Mouse (Mus musculus): ENCODE measurements around the gene Gm17334. TPM values are rescaled to one million over a fixed set of nuclear protein-coding genes. Genes with fewer than 3 reads are reported as not detected.
A peak's percentile ranks its signal among the peaks of the same experiment; 100 is the strongest.

Gene Gm17334
- total RNA-seq, 1 experiment: 0.22 TPM

DNA sequence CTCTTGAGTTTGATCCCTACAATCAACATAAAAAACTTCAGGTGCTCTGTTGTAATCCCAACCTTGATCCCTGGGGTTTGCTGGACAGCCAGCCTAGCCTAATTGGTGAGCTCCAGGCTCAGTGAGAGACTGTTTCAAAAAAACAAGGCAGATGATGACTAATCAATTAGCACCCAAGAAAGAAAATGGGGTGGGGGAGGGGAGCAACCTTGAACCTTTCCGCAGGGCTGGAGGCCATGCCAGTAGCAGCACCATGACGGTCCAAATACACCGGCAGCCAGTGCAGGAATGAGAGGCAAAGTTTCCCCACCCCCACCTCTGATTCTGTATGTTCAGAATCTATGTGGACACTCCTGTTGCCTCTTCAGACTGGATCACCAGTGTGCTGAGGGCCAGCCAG, 16.3 kb upstream of the Gm17334 start:
- no peaks in the 10 kb centered on the region for H3K9me3 ChIP-seq (ENCODE audit: control insufficient read depth, insufficient read depth, low read depth, low read length)
- no peak for DNase-seq (ENCODE audit: low read depth, low spot score)
- H3K36me3 ChIP-seq (ENCODE audit: control insufficient read depth, insufficient read depth, low read length, poor library complexity, severe bottlenecking): no peaks in the 10 kb centered on the region
- 0 out of 2 replicates have a peak overlapping the region, but pooled peaks have one; percentile 40 for H3K27ac ChIP-seq (ENCODE audit: insufficient read depth, low read depth, low read length, poor library complexity, severe bottlenecking)
- in situ Hi-C loops (cut with MboI; ENCODE audit: low sequenced_read_pairs in 2 of 2, unreplicated experiment in 2 of 2): no loop called here
- no peak overlapping the region for H3K9ac ChIP-seq (ENCODE audit: insufficient read depth, low read depth, low read length, poor library complexity, severe bottlenecking)
- peaks cover 4 to 30% of the 10 kb centered on the region in 2 experiments; a peak in 2 of 4 replicates for H3K4me1 ChIP-seq (ENCODE audit: control insufficient read depth in 2 of 2, insufficient read depth in 2 of 2, low read length in 2 of 2, poor library complexity in 1 of 2)
- TF ChIP-seq MAFK (IDR thresholded peaks at IDR 0.05; ENCODE audit: insufficient read depth, low read depth, low read length): 0 out of 2 replicates have a peak, but pooled peaks have one; percentile 22
- TF ChIP-seq ZC3H11A (IDR thresholded peaks at IDR 0.05; ENCODE audit: borderline replicate concordance, low read depth, low read length): no peak
- no peak for TF ChIP-seq HCFC1 (IDR thresholded peaks at IDR 0.05; ENCODE audit: borderline replicate concordance, insufficient read depth, low read length)
- TF ChIP-seq ZNF384 (IDR thresholded peaks at IDR 0.05; ENCODE audit: low read depth, low read length): no peak
- TF ChIP-seq CHD2 (IDR thresholded peaks at IDR 0.05; ENCODE audit: low read depth, low read length): no peak
- no peak overlapping the region for H3K4me3 ChIP-seq (ENCODE audit: insufficient read depth in 1 of 2, low read depth in 1 of 2, low read length in 2 of 2, poor library complexity in 1 of 2, severe bottlenecking in 1 of 2)

DNA sequence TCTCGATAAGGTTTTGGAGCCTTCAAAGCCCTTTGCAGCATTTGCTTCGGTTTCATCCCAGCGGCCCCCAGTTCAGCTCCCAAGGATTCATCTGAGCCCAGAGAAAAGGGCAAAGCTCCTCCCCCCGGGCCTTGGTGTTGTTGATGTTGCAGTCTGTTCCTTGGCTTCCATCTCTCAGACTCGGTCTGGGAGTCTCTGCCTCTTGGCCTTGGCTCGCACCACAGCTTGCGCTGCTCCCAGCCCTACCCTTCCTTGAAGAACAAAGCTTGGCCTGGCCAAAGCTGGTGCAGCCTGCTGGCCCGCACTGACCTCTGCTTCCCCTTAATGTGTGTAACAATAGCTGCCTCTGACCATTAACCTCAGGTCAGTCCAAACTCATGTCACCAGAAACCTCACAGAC, 15.2 kb upstream of the Gm17334 start:
- H3K27ac ChIP-seq (ENCODE audit: insufficient read depth, low read depth, low read length, poor library complexity, severe bottlenecking): peak overlapping the region; percentile 9
- no peak overlapping the region for H3K4me3 ChIP-seq (ENCODE audit: insufficient read depth in 1 of 2, low read depth in 1 of 2, low read length in 2 of 2, poor library complexity in 1 of 2, severe bottlenecking in 1 of 2)
- TF ChIP-seq CHD2 (IDR thresholded peaks at IDR 0.05; ENCODE audit: low read depth, low read length) (no peak), ZNF384 (IDR thresholded peaks at IDR 0.05; ENCODE audit: low read depth, low read length) (no peak), MAFK (IDR thresholded peaks at IDR 0.05; ENCODE audit: insufficient read depth, low read depth, low read length) (no peak), ZC3H11A (IDR thresholded peaks at IDR 0.05; ENCODE audit: borderline replicate concordance, low read depth, low read length) (no peak), HCFC1 (IDR thresholded peaks at IDR 0.05; ENCODE audit: borderline replicate concordance, insufficient read depth, low read length) (no peak)
- no peak for DNase-seq (ENCODE audit: low read depth, low spot score)
- 0 out of 2 replicates have a peak overlapping the region, but pooled peaks have one; percentile 14 for H3K9ac ChIP-seq (ENCODE audit: insufficient read depth, low read depth, low read length, poor library complexity, severe bottlenecking)
- no peaks in the 10 kb centered on the region for H3K9me3 ChIP-seq (ENCODE audit: control insufficient read depth, insufficient read depth, low read depth, low read length)
- peaks cover 4 to 34% of the 10 kb centered on the region in 2 experiments for H3K4me1 ChIP-seq (ENCODE audit: control insufficient read depth in 2 of 2, insufficient read depth in 2 of 2, low read length in 2 of 2, poor library complexity in 1 of 2)
- in situ Hi-C loops (cut with MboI; ENCODE audit: low sequenced_read_pairs in 2 of 2, unreplicated experiment in 2 of 2): no loop called here
- no peaks in the 10 kb centered on the region for H3K36me3 ChIP-seq (ENCODE audit: control insufficient read depth, insufficient read depth, low read length, poor library complexity, severe bottlenecking)

DNA sequence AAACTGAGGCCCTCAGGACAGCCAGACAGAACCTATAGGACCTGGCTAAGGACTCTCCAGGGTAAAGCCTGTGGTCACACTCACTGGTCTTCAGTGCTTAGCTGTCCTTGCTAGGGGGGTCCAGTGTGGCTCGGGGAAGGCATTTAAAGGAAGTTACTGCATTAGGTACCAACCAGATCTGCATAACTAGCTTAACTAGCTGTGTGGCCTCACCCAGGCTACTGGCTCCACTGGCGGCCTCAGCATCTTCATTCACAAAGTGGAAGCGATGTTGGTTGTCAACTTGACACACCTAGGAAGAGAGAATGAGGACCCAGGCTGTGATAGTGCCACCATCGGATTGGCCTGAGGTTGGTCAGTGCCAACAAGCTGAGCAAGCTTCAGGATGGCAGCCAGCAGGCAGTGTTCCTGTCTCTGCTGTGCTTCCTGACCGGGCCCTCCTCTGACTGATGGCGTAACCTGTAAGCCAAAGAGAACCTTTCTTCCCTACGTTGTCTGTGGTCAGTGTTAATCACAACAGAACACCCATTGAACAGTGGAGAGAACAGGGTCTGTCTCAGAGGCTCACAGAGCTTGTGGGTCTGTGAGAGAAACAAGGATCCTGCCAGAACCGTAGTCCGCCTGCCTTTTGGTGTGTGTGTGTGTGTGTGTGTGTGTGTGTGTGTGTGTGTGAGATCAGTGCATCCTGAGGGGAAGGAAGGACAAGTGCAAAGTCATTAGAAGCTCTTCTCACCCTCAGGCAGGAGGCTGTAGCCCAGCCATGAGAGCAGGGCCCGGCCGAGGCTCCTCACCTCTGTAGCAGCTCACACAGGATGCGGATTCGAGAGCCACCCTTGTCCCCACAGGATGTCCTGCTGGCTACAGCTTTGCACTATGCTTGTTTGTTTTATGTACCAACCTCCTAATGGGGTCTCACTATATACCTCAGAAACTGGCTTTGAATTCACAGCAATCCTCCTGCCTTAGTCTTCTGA, 13.4 kb upstream of the Gm17334 start:
- TF ChIP-seq MAFK (IDR thresholded peaks at IDR 0.05; ENCODE audit: insufficient read depth, low read depth, low read length): no peak
- Histone ChIP-seq H3K9me3 (ENCODE audit: control insufficient read depth, insufficient read depth, low read depth, low read length) (no peaks in the 10 kb centered on the region), H3K4me3 (ENCODE audit: insufficient read depth in 1 of 2, low read depth in 1 of 2, low read length in 2 of 2, poor library complexity in 1 of 2, severe bottlenecking in 1 of 2) (no peak overlapping the region), H3K36me3 (ENCODE audit: control insufficient read depth, insufficient read depth, low read length, poor library complexity, severe bottlenecking) (no peaks in the 10 kb centered on the region), H3K27ac (ENCODE audit: insufficient read depth, low read depth, low read length, poor library complexity, severe bottlenecking) (no peak overlapping the region), H3K4me1 (ENCODE audit: control insufficient read depth in 2 of 2, insufficient read depth in 2 of 2, low read length in 2 of 2, poor library complexity in 1 of 2) (peaks cover 7 to 44% of the 10 kb centered on the region in 2 experiments), H3K9ac (ENCODE audit: insufficient read depth, low read depth, low read length, poor library complexity, severe bottlenecking) (no peak overlapping the region)
- in situ Hi-C loops (cut with MboI; ENCODE audit: low sequenced_read_pairs in 2 of 2, unreplicated experiment in 2 of 2): no loop called here
- DNase-seq (ENCODE audit: low read depth, low spot score): no peak

DNA sequence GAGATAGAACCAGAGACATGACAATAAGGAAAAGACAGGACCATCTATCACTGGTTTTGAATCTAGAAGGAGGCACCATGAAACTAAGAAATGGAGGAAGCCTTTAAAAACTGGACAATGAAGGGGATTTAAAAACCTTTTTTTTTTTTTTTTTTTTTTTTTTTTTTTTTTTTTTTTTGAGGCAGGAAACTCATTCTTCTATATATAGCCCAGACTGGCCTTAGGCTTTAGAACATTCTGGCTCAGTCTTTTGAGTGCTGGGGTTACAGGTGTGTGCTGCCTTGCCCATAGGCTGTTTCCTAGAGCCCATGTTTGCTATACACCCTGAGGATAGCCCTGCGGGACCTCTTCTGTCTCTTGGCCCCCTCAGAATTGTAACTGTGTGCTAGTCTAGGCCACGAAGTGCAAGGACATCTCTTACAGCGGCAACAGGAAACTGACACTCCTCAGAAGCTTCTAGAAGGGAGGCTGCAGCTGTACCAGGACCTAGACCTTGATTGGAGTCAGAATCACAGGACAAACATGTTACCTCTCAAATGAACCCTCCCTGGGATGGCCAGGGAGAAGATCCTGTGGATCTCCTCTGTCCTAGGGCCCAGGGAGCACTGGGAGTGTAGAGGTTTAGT, 12.4 kb upstream of the Gm17334 start:
- in situ Hi-C loops (cut with MboI; ENCODE audit: low sequenced_read_pairs in 2 of 2, unreplicated experiment in 2 of 2): no loop called here
- no peak for DNase-seq (ENCODE audit: low read depth, low spot score)
- no peak overlapping the region for H3K27ac ChIP-seq (ENCODE audit: insufficient read depth, low read depth, low read length, poor library complexity, severe bottlenecking)
- H3K4me3 ChIP-seq (ENCODE audit: insufficient read depth in 1 of 2, low read depth in 1 of 2, low read length in 2 of 2, poor library complexity in 1 of 2, severe bottlenecking in 1 of 2): no peak overlapping the region
- H3K9me3 ChIP-seq (ENCODE audit: control insufficient read depth, insufficient read depth, low read depth, low read length): no peaks in the 10 kb centered on the region
- no peak overlapping the region for H3K9ac ChIP-seq (ENCODE audit: insufficient read depth, low read depth, low read length, poor library complexity, severe bottlenecking)
- TF ChIP-seq CHD2 (IDR thresholded peaks at IDR 0.05; ENCODE audit: low read depth, low read length) (no peak), ZNF384 (IDR thresholded peaks at IDR 0.05; ENCODE audit: low read depth, low read length) (peak; percentile 88), MAFK (IDR thresholded peaks at IDR 0.05; ENCODE audit: insufficient read depth, low read depth, low read length) (no peak)
- H3K36me3 ChIP-seq (ENCODE audit: control insufficient read depth, insufficient read depth, low read length, poor library complexity, severe bottlenecking): no peaks in the 10 kb centered on the region
- peaks cover 7 to 50% of the 10 kb centered on the region in 2 experiments for H3K4me1 ChIP-seq (ENCODE audit: control insufficient read depth in 2 of 2, insufficient read depth in 2 of 2, low read length in 2 of 2, poor library complexity in 1 of 2)
